In genomic region chr4:143288473-143288872, GRCm38 (mm10) we compare ENCODE assay signal across 11 mouse cellular contexts. TPM values are rescaled to one million over a fixed set of nuclear protein-coding genes. Genes with fewer than 3 reads are reported as not detected.
A peak's percentile ranks its signal among the peaks of the same experiment; 100 is the strongest.
DNase-seq lines count a peak whose midpoint lies in the region; ATAC-seq and TF ChIP-seq lines count a peak whose summit lies in the region.
"Had no signal": no experiment of that assay in that cellular context is flagged by ENCODE, and none has a peak within 500 bp of the region (broad histone marks: within the 10 kb centered on the region; RNA-seq: fewer than 3 reads in every experiment).

No protein-coding gene starts in this region.

- intact Hi-C loops in heart, adult 2 months (cut with DNase I): no loop called here

- WGBS in heart, adult 2 months: 53% methylated on average over 6 of the region's 6 CpGs
- WGBS in heart, embryonic 11.5 days (ENCODE audit: insufficient replicate concordance): 63% methylated on average over 6 of the region's 6 CpGs
- WGBS in intestine, embryonic 16.5 days: 43% methylated on average over 6 of the region's 6 CpGs
- WGBS in stomach, embryonic 16.5 days: 45% methylated on average over 6 of the region's 6 CpGs
- 88% methylated on average over 6 of the region's 6 CpGs for WGBS in forebrain, embryonic 12.5 days
- whole genome bisulfite sequencing in midbrain, embryonic 15.5 days: 85% methylated on average over 6 of the region's 6 CpGs

- TF ChIP-seq CTCF in heart, adult 2 months (IDR thresholded peaks at IDR 0.05): no peak

- no peaks in the 10 kb centered on the region for H3K27me3 ChIP-seq in heart, adult 2 months (ENCODE audit: control insufficient read depth, insufficient read depth, low read length)
- H3K27me3 ChIP-seq in heart, embryonic 11.5 days (ENCODE audit: control insufficient read depth, insufficient read depth, low read length): no peaks in the 10 kb centered on the region
- no peaks in the 10 kb centered on the region for H3K27me3 ChIP-seq in intestine, embryonic 16.5 days (replicated peaks; ENCODE audit: control insufficient read depth, insufficient read depth, low read length)
- no peaks in the 10 kb centered on the region for H3K27me3 ChIP-seq in stomach, embryonic 16.5 days (ENCODE audit: control insufficient read depth, insufficient read depth, low read length)
- no peaks in the 10 kb centered on the region for H3K27me3 ChIP-seq in forebrain, embryonic 12.5 days
- no peaks in the 10 kb centered on the region for H3K27me3 ChIP-seq in midbrain, embryonic 15.5 days (replicated peaks)
- H3K27me3 ChIP-seq: limb, embryonic 13.5 days had no signal

- no peak overlapping the region for H3K4me2 ChIP-seq in heart, embryonic 11.5 days
- no peak overlapping the region; the same call in 1 of the 2 replicates for H3K4me2 ChIP-seq in intestine, embryonic 16.5 days (ENCODE audit: low read depth, low read length)
- H3K4me2 ChIP-seq in stomach, embryonic 16.5 days (ENCODE audit: low read depth, low read length): no peak overlapping the region
- no peak overlapping the region for H3K4me2 ChIP-seq in forebrain, embryonic 12.5 days
- no peak overlapping the region for H3K4me2 ChIP-seq in midbrain, embryonic 15.5 days
- H3K4me2 ChIP-seq: limb, embryonic 13.5 days had no signal

- peak overlapping the region; percentile 15 for H3K27ac ChIP-seq in heart, adult 2 months
- H3K27ac ChIP-seq in heart, embryonic 11.5 days (ENCODE audit: low read depth, low read length): no peak overlapping the region
- peak overlapping the region; percentile 70 for H3K27ac ChIP-seq in intestine, embryonic 16.5 days (ENCODE audit: low read length)
- H3K27ac ChIP-seq in stomach, embryonic 16.5 days (ENCODE audit: low read length): peak overlapping the region; percentile 78
- no peak overlapping the region for H3K27ac ChIP-seq in forebrain, embryonic 12.5 days
- no peak overlapping the region for H3K27ac ChIP-seq in midbrain, embryonic 15.5 days
- H3K27ac ChIP-seq: hindbrain, postnatal 0 days had no signal

- no peak for ATAC-seq in heart, embryonic 11.5 days (replicated peaks; ENCODE audit: insufficient number of reproducible peaks, low FRiP score, low TSS enrichment)
- no peak for ATAC-seq in intestine, embryonic 16.5 days
- peak; percentile 12; the same call in 1 of the 2 replicates for ATAC-seq in stomach, embryonic 16.5 days (ENCODE audit: insufficient read depth, low FRiP score)
- no peak for ATAC-seq in forebrain, embryonic 12.5 days (ENCODE audit: low FRiP score)
- ATAC-seq in midbrain, embryonic 15.5 days (replicated peaks): no peak
- ATAC-seq: hindbrain, postnatal 0 days had no signal

- no peak for TF ChIP-seq EP300 in heart, adult 2 months (IDR thresholded peaks at IDR 0.05; ENCODE audit: insufficient read depth, low read depth, low read length)

- H3K9ac ChIP-seq in heart, adult 2 months (ENCODE audit: low read depth, low read length): no peak overlapping the region
- H3K9ac ChIP-seq in heart, embryonic 11.5 days (ENCODE audit: low read depth, low read length): no peak overlapping the region
- no peak overlapping the region for H3K9ac ChIP-seq in intestine, embryonic 16.5 days (ENCODE audit: low read depth, low read length)
- H3K9ac ChIP-seq in stomach, embryonic 16.5 days (ENCODE audit: low read length): peak overlapping the region; percentile 48; the same call in 1 of the 2 replicates
- no peak overlapping the region for H3K9ac ChIP-seq in forebrain, embryonic 12.5 days
- H3K9ac ChIP-seq in midbrain, embryonic 15.5 days: no peak overlapping the region
- H3K9ac ChIP-seq: limb, embryonic 13.5 days had no signal

- DNase-seq in heart, adult 2 months: peak in 1 of 2 experiments; percentile 16
- DNase-seq in lung, postnatal 10 days: peak; percentile 16
- DNase-seq in lung, adult 18-20 months: no peak
- DNase-seq: cerebellum, postnatal 36 days had no signal

- no peaks in the 10 kb centered on the region; the same call in 1 of the 2 replicates for H3K4me1 ChIP-seq in heart, adult 2 months (ENCODE audit: control insufficient read depth, insufficient read depth, low read length)
- peaks cover 9% of the 10 kb centered on the region for H3K4me1 ChIP-seq in heart, embryonic 11.5 days (ENCODE audit: control insufficient read depth, insufficient read depth, low read length)
- H3K4me1 ChIP-seq in intestine, embryonic 16.5 days (ENCODE audit: control insufficient read depth, insufficient read depth, low read length): peaks cover 8% of the 10 kb centered on the region; the same call in 1 of the 2 replicates
- peaks cover 11% of the 10 kb centered on the region for H3K4me1 ChIP-seq in stomach, embryonic 16.5 days (ENCODE audit: control insufficient read depth, insufficient read depth, low read length)
- peaks cover 16% of the 10 kb centered on the region for H3K4me1 ChIP-seq in forebrain, embryonic 12.5 days
- 0 out of 2 replicates have a peak, but pooled peaks cover 3% of the 10 kb centered on the region for H3K4me1 ChIP-seq in midbrain, embryonic 15.5 days

- H3K36me3 ChIP-seq in heart, adult 2 months (ENCODE audit: control insufficient read depth, insufficient read depth, low read length): no peaks in the 10 kb centered on the region
- H3K36me3 ChIP-seq in heart, embryonic 11.5 days (ENCODE audit: control insufficient read depth, insufficient read depth, low read length): peaks cover under 1% of the 10 kb centered on the region; the same call in 1 of the 2 replicates
- no peaks in the 10 kb centered on the region for H3K36me3 ChIP-seq in intestine, embryonic 16.5 days (ENCODE audit: control insufficient read depth, insufficient read depth, low read length)
- peaks cover 3% of the 10 kb centered on the region; the same call in 1 of the 2 replicates for H3K36me3 ChIP-seq in stomach, embryonic 16.5 days (ENCODE audit: control insufficient read depth, insufficient read depth, low read length)
- peaks cover 20% of the 10 kb centered on the region; the same call in 1 of the 2 replicates for H3K36me3 ChIP-seq in forebrain, embryonic 12.5 days (replicated peaks)
- no peaks in the 10 kb centered on the region for H3K36me3 ChIP-seq in midbrain, embryonic 15.5 days (replicated peaks)

- TF ChIP-seq POLR2A in heart, adult 2 months (IDR thresholded peaks at IDR 0.05; ENCODE audit: insufficient read depth, low read depth, low read length): no peak

- no peaks in the 10 kb centered on the region for H3K79me2 ChIP-seq in heart, adult 2 months (replicated peaks; ENCODE audit: control insufficient read depth, insufficient read depth, low read length)

- no peaks in the 10 kb centered on the region for H3K9me3 ChIP-seq in heart, embryonic 11.5 days (replicated peaks; ENCODE audit: control insufficient read depth, low read length)
- H3K9me3 ChIP-seq in intestine, embryonic 16.5 days (ENCODE audit: control insufficient read depth, low read length): no peaks in the 10 kb centered on the region
- no peaks in the 10 kb centered on the region for H3K9me3 ChIP-seq in stomach, embryonic 16.5 days (replicated peaks; ENCODE audit: control insufficient read depth, low read length)
- H3K9me3 ChIP-seq in forebrain, embryonic 12.5 days: no peaks in the 10 kb centered on the region
- no peaks in the 10 kb centered on the region for H3K9me3 ChIP-seq in midbrain, embryonic 15.5 days

- no peak overlapping the region for H3K4me3 ChIP-seq in heart, adult 2 months
- H3K4me3 ChIP-seq in heart, embryonic 11.5 days (ENCODE audit: low read depth, low read length): no peak overlapping the region
- no peak overlapping the region for H3K4me3 ChIP-seq in intestine, embryonic 16.5 days (ENCODE audit: low read length)
- H3K4me3 ChIP-seq in stomach, embryonic 16.5 days (replicated peaks; ENCODE audit: low read length): no peak overlapping the region
- no peak overlapping the region for H3K4me3 ChIP-seq in forebrain, embryonic 12.5 days (replicated peaks)
- no peak overlapping the region for H3K4me3 ChIP-seq in midbrain, embryonic 15.5 days
- H3K4me3 ChIP-seq: limb, embryonic 13.5 days had no signal

RNA-seq across cellular contexts. Expression of gene Pdpn, which starts 10.9 kb away (rescaled TPM):
- total RNA-seq in heart, adult 2 months (2021): 1 to 10 TPM; 5.8 TPM
- polyA plus RNA-seq in heart, adult 2 months (2012; rRNA removed): 2.7 and 5.0 TPM in 2 replicates
- 28.4 and 29.1 TPM in 2 replicates for polyA plus RNA-seq in heart, embryonic 11.5 days (2014; fragmentation: Nextera tagmentation; extraction: Ambion mirVana)
- polyA plus RNA-seq in intestine, embryonic 16.5 days (2015; fragmentation: Nextera tagmentation; extraction: Ambion mirVana): 22.3 and 22.6 TPM in 2 replicates
- polyA plus RNA-seq in stomach, embryonic 16.5 days (2015; fragmentation: Nextera tagmentation; extraction: Ambion mirVana): 32.2 and 33.7 TPM in 2 replicates
- polyA plus RNA-seq in forebrain, embryonic 12.5 days (2016; fragmentation: Nextera tagmentation; extraction: Ambion mirVana): 61.5 and 68.0 TPM in 2 replicates
- 40.8 and 46.3 TPM in 2 replicates for polyA plus RNA-seq in midbrain, embryonic 15.5 days (2015; fragmentation: Nextera tagmentation; extraction: Ambion mirVana)

Comparison
In these comparisons a context has a peak if more than half of its experiments do, and no peak if none do; other contexts are left out.
1. H3K27ac ChIP-seq: peak in heart, adult 2 months (single experiment), intestine, embryonic 16.5 days (single experiment) and stomach, embryonic 16.5 days (single experiment); none in heart, embryonic 11.5 days (single experiment), forebrain, embryonic 12.5 days (single experiment) and midbrain, embryonic 15.5 days (single experiment).